Mouse (Mus musculus): Measurements from ENCODE around the gene Coro1c. TPM values are rescaled to one million over a fixed set of nuclear protein-coding genes. Genes with fewer than 3 reads are reported as not detected.

Gene Coro1c
- polyA plus RNA-seq, 1 experiment from 2014 or later: 145 TPM

DNA sequence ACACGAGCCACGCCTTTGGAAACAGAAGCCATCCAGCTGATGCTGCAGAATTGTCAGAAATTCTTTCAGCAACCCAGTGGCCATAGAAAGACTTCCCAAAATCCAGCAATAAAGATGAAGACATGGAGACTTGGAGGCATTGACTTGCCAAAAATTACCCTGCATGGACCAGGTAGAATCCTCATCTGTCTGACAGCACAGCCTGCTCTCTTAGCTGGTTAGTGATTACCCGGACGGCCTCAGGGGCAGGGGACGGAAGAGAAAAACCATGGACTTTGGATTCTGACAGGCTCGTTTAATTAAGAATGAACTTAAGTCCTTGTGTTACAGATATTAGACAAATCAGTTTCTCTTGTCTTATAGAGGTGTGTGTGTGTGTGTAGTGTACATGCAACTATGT, 2.1 kb upstream of the Coro1c start:
- ATAC-seq (ENCODE audit: insufficient read depth, low FRiP score): no peak
- whole genome bisulfite sequencing: 62% methylated on average over 6 of the region's 6 CpGs
- H3K27ac ChIP-seq (ENCODE audit: low read length): peak overlapping the region; percentile 64

DNA sequence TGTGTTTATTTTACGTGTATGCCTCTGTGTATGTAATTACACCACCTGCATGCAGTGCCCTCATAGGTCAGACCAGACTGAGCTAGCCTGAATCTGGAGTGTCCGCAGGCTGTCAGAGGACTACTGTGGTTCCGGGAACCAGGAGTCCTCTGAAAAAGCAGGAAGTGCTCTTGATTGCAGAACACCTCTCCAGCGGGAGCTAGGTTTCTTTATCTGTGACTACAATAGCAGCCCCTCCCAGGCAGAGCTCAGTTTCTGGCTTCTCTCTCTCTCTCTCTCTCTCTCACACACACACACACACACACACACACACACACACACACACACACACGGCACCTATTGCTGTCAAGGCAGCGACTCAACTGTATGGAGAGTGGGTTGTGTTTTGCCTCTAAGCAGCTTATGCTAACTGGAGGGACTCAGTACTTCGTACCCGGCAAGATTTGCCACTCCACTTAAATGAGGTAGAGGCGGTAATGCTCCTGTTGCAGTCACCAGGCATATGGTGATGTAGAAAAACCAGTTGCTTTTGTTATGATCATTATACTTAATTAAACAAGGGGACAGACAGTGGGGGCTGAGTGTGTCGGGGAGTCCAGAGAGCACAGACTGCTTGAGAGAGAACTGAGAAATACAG, 1.6 kb upstream of the Coro1c start:
- 23% methylated on average over 10 of the region's 10 CpGs for WGBS
- Histone ChIP-seq H3K36me3 (ENCODE audit: control insufficient read depth, insufficient read depth, low read length) (no peaks in the 10 kb centered on the region), H3K4me1 (ENCODE audit: control insufficient read depth, insufficient read depth, low read length) (peaks cover 28% of the 10 kb centered on the region), H3K27ac (ENCODE audit: low read length) (peak overlapping the region; percentile 64), H3K9ac (ENCODE audit: low read length) (no peak overlapping the region), H3K4me3 (replicated peaks; ENCODE audit: low read length) (no peak overlapping the region), H3K27me3 (ENCODE audit: control insufficient read depth, insufficient read depth, low read length) (no peaks in the 10 kb centered on the region), H3K9me3 (replicated peaks; ENCODE audit: control insufficient read depth, low read length) (no peaks in the 10 kb centered on the region), H3K4me2 (ENCODE audit: low read depth, low read length) (peak overlapping the region; percentile 0; the same call in 1 of the 2 replicates)
- ATAC-seq (ENCODE audit: insufficient read depth, low FRiP score): no peak

More for the DNA sequence above, 2.1 kb upstream of the Coro1c start:
- H3K4me3 ChIP-seq (replicated peaks; ENCODE audit: low read length): no peak overlapping the region
- H3K9ac ChIP-seq (ENCODE audit: low read length): no peak overlapping the region
- peaks cover 23% of the 10 kb centered on the region for H3K4me1 ChIP-seq (ENCODE audit: control insufficient read depth, insufficient read depth, low read length)
- no peaks in the 10 kb centered on the region for H3K9me3 ChIP-seq (replicated peaks; ENCODE audit: control insufficient read depth, low read length)
- H3K36me3 ChIP-seq (ENCODE audit: control insufficient read depth, insufficient read depth, low read length): no peaks in the 10 kb centered on the region
- H3K4me2 ChIP-seq (ENCODE audit: low read depth, low read length): peak overlapping the region; percentile 0; the same call in 1 of the 2 replicates
- no peaks in the 10 kb centered on the region for H3K27me3 ChIP-seq (ENCODE audit: control insufficient read depth, insufficient read depth, low read length)

- Histone ChIP-seq H3K9ac (ENCODE audit: low read length) (peak overlapping the region; percentile 96), H3K27me3 (ENCODE audit: control insufficient read depth, insufficient read depth, low read length) (no peaks in the 10 kb centered on the region), H3K4me3 (replicated peaks; ENCODE audit: low read length) (peak overlapping the region; percentile 95), H3K9me3 (replicated peaks; ENCODE audit: control insufficient read depth, low read length) (no peaks in the 10 kb centered on the region), H3K27ac (ENCODE audit: low read length) (peak overlapping the region; percentile 97), H3K4me2 (ENCODE audit: low read depth, low read length) (peak overlapping the region; percentile 70), H3K36me3 (ENCODE audit: control insufficient read depth, insufficient read depth, low read length) (no peaks in the 10 kb centered on the region), H3K4me1 (ENCODE audit: control insufficient read depth, insufficient read depth, low read length) (peaks cover 44% of the 10 kb centered on the region)
- ATAC-seq (ENCODE audit: insufficient read depth, low FRiP score): peak; percentile 45; the same call in 1 of the 2 replicates
- under 1% methylated on average over 69 of the region's 69 CpGs for WGBS
Measured at GRCm38 (mm10) chr5:113907786-113908567, 581 bp downstream of the Coro1c start.

- Histone ChIP-seq H3K27me3 (ENCODE audit: control insufficient read depth, insufficient read depth, low read length) (no peaks in the 10 kb centered on the region), H3K9me3 (replicated peaks; ENCODE audit: control insufficient read depth, low read length) (no peaks in the 10 kb centered on the region), H3K4me3 (replicated peaks; ENCODE audit: low read length) (peak overlapping the region; percentile 95), H3K9ac (ENCODE audit: low read length) (peak overlapping the region; percentile 96), H3K36me3 (ENCODE audit: control insufficient read depth, insufficient read depth, low read length) (no peaks in the 10 kb centered on the region), H3K4me2 (ENCODE audit: low read depth, low read length) (peak overlapping the region; percentile 70), H3K27ac (ENCODE audit: low read length) (peak overlapping the region; percentile 97), H3K4me1 (ENCODE audit: control insufficient read depth, insufficient read depth, low read length) (peaks cover 53% of the 10 kb centered on the region)
- 6% methylated on average over 17 of the region's 17 CpGs for WGBS
- no peak for ATAC-seq (ENCODE audit: insufficient read depth, low FRiP score)
Measured at GRCm38 (mm10) chr5:113906958-113907735, 1.4 kb downstream of the Coro1c start.

GRCm38 (mm10) chr5:113904987-113905386, 3.6 kb downstream of the Coro1c start:
- Histone ChIP-seq H3K27ac (ENCODE audit: low read length) (peak overlapping the region; percentile 79; the same call in 1 of the 2 replicates), H3K36me3 (ENCODE audit: control insufficient read depth, insufficient read depth, low read length) (no peaks in the 10 kb centered on the region), H3K4me3 (replicated peaks; ENCODE audit: low read length) (0 out of 2 replicates have a peak overlapping the region, but pooled peaks have one; percentile 8), H3K4me1 (ENCODE audit: control insufficient read depth, insufficient read depth, low read length) (peaks cover 65% of the 10 kb centered on the region), H3K9me3 (replicated peaks; ENCODE audit: control insufficient read depth, low read length) (no peaks in the 10 kb centered on the region), H3K27me3 (ENCODE audit: control insufficient read depth, insufficient read depth, low read length) (no peaks in the 10 kb centered on the region), H3K9ac (ENCODE audit: low read length) (peak overlapping the region; percentile 46; the same call in 1 of the 2 replicates), H3K4me2 (ENCODE audit: low read depth, low read length) (peak overlapping the region; percentile 70)
- WGBS: 37% methylated on average over 4 of the region's 4 CpGs
- ATAC-seq (ENCODE audit: insufficient read depth, low FRiP score): no peak

DNA sequence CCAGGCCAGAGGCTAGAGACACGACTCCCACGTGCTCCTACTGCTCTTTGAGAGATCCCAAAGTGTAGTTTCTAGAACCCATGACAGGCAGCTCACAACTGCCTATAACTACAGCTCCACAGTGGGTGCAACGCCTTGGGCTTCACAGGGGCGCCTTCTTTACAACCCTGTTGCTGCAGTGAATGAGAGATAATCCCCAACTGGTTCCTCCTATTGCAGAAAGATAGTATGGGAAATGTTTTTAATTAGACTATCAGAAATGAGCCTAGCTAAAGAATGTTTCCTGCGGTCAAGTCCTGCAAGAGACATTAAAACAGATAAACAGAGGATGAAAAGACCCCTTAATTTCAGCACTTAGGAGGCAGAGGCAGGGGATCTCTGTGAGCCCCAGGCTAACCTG, 5.6 kb downstream of the Coro1c start:
- Histone ChIP-seq H3K9ac (ENCODE audit: low read length) (no peak overlapping the region), H3K27me3 (ENCODE audit: control insufficient read depth, insufficient read depth, low read length) (no peaks in the 10 kb centered on the region), H3K4me2 (ENCODE audit: low read depth, low read length) (no peak overlapping the region), H3K36me3 (ENCODE audit: control insufficient read depth, insufficient read depth, low read length) (no peaks in the 10 kb centered on the region), H3K27ac (ENCODE audit: low read length) (no peak overlapping the region), H3K9me3 (replicated peaks; ENCODE audit: control insufficient read depth, low read length) (no peaks in the 10 kb centered on the region), H3K4me3 (replicated peaks; ENCODE audit: low read length) (no peak overlapping the region), H3K4me1 (ENCODE audit: control insufficient read depth, insufficient read depth, low read length) (peaks cover 63% of the 10 kb centered on the region)
- no peak for ATAC-seq (ENCODE audit: insufficient read depth, low FRiP score)
- 66% methylated on average over 5 of the region's 5 CpGs for WGBS

DNA sequence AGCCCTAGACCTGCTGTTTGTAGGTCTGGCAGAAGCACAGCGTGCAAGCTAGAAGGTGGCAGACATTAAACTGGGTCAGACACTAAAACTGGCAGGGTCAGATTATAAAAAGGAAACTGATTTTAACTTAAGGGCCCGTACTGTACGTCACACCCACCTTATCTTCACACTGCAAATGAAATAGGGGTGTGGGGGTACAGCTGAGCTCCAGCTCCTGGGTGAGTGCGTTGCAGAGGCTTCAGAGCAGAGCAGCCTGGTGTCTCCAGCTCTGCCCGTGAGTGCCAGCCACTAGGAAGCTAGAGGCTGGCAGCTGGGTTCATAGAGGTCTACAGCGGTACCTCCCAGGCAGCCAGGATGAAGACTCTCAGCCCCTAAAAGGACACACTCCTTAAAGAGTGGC, 6.5 kb downstream of the Coro1c start:
- Histone ChIP-seq H3K9me3 (replicated peaks; ENCODE audit: control insufficient read depth, low read length) (no peaks in the 10 kb centered on the region), H3K4me1 (ENCODE audit: control insufficient read depth, insufficient read depth, low read length) (peaks cover 65% of the 10 kb centered on the region), H3K4me3 (replicated peaks; ENCODE audit: low read length) (no peak overlapping the region), H3K4me2 (ENCODE audit: low read depth, low read length) (no peak overlapping the region), H3K36me3 (ENCODE audit: control insufficient read depth, insufficient read depth, low read length) (no peaks in the 10 kb centered on the region), H3K27ac (ENCODE audit: low read length) (no peak overlapping the region), H3K27me3 (ENCODE audit: control insufficient read depth, insufficient read depth, low read length) (no peaks in the 10 kb centered on the region), H3K9ac (ENCODE audit: low read length) (no peak overlapping the region)
- no peak for ATAC-seq (ENCODE audit: insufficient read depth, low FRiP score)
- WGBS: 62% methylated on average over 6 of the region's 6 CpGs

DNA sequence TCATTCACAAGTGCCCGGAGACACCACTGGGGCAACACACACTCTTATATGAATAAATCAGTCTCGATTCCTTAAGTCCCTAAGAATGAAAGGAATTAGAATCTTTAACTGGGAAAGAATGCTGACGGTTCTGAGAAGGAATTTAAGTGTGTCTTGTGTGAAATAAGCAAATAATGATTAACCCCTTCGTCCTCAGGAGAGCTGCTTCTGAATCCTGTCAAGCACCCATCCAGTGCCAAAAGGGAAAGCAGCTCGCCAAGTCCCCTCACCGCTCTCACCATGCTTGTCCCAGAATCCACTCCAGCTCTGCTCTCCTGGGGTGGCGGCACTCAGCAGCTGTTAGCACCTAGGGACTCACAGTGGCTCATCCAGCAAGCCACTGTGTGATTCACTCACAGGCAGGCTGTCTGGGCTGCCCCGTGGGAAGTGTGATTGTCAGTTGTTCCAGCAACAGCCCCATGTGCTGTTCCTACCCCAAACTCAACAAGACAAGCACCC, 7.4 kb downstream of the Coro1c start:
- Histone ChIP-seq H3K4me3 (replicated peaks; ENCODE audit: low read length) (no peak overlapping the region), H3K27me3 (ENCODE audit: control insufficient read depth, insufficient read depth, low read length) (no peaks in the 10 kb centered on the region), H3K9me3 (replicated peaks; ENCODE audit: control insufficient read depth, low read length) (no peaks in the 10 kb centered on the region), H3K4me2 (ENCODE audit: low read depth, low read length) (no peak overlapping the region), H3K9ac (ENCODE audit: low read length) (peak overlapping the region; percentile 38; the same call in 1 of the 2 replicates), H3K27ac (ENCODE audit: low read length) (peak overlapping the region; percentile 15; the same call in 1 of the 2 replicates), H3K36me3 (ENCODE audit: control insufficient read depth, insufficient read depth, low read length) (no peaks in the 10 kb centered on the region), H3K4me1 (ENCODE audit: control insufficient read depth, insufficient read depth, low read length) (peaks cover 56% of the 10 kb centered on the region)
- ATAC-seq (ENCODE audit: insufficient read depth, low FRiP score): no peak
- WGBS: 37% methylated on average over 8 of the region's 8 CpGs
